Mouse (Mus musculus): ENCODE results near the gene E2f4.

GRCm38 (mm10) chr8:105349096-105349771, 51.8 kb downstream of the E2f4 start:
- TF ChIP-seq CTCF (IDR thresholded peaks at IDR 0.05; ENCODE audit: borderline replicate concordance, control insufficient read depth, extremely low read depth, insufficient read depth, low read length, poor library complexity) (no peak), POLR2A (IDR thresholded peaks at IDR 0.05; ENCODE audit: control insufficient read depth, extremely low read depth, insufficient read depth, low read length, poor library complexity) (no peak)

All from thymus, adult 2 months (tissue).